Mouse (Mus musculus): ENCODE measurements around the gene Dll4. TPM values are rescaled to one million over a fixed set of nuclear protein-coding genes. Genes with fewer than 3 reads are reported as not detected.

Dll4 gene
- polyA plus RNA-seq, 1 experiment: not detected

GRCm38 (mm10) chr2:119304391-119304790 is 21.2 kb upstream of the Dll4 start:
- Histone ChIP-seq H3K36me3 (replicated peaks; ENCODE audit: low read length) (peaks cover 11% of the 10 kb centered on the region), H3K27me3 (replicated peaks) (peaks cover 41% of the 10 kb centered on the region), H3K9me3 (no peaks in the 10 kb centered on the region), H3K4me1 (peaks cover 35% of the 10 kb centered on the region), H3K4me3 (replicated peaks) (no peak overlapping the region)
- TF ChIP-seq FLI1 (IDR thresholded peaks at IDR 0.05; ENCODE audit: low read length) (no peak), GATA1 (IDR thresholded peaks at IDR 0.05; ENCODE audit: borderline replicate concordance, low read length) (no peak)

GRCm38 (mm10) chr2:119304798-119305208 is 20.8 kb upstream of the Dll4 start:
- H3K36me3 ChIP-seq (replicated peaks; ENCODE audit: low read length): peaks cover 7% of the 10 kb centered on the region
- no peaks in the 10 kb centered on the region for H3K9me3 ChIP-seq
- H3K4me3 ChIP-seq (replicated peaks): no peak overlapping the region
- H3K27me3 ChIP-seq (replicated peaks): peaks cover 45% of the 10 kb centered on the region
- TF ChIP-seq GATA1 (IDR thresholded peaks at IDR 0.05; ENCODE audit: borderline replicate concordance, low read length): no peak
- no peak for TF ChIP-seq FLI1 (IDR thresholded peaks at IDR 0.05; ENCODE audit: low read length)
- H3K4me1 ChIP-seq: peaks cover 31% of the 10 kb centered on the region

- H3K27me3 ChIP-seq (replicated peaks): peaks cover 69% of the 10 kb centered on the region
- no peak overlapping the region for H3K4me3 ChIP-seq (replicated peaks)
- H3K9me3 ChIP-seq: peaks cover 6% of the 10 kb centered on the region
- no peaks in the 10 kb centered on the region for H3K36me3 ChIP-seq (replicated peaks; ENCODE audit: low read length)
- TF ChIP-seq GATA1 (IDR thresholded peaks at IDR 0.05; ENCODE audit: borderline replicate concordance, low read length): no peak
- TF ChIP-seq FLI1 (IDR thresholded peaks at IDR 0.05; ENCODE audit: low read length): no peak
- H3K4me1 ChIP-seq: peaks cover 15% of the 10 kb centered on the region
Measured at GRCm38 (mm10) chr2:119311544-119311943, 14.0 kb upstream of the Dll4 start.

GRCm38 (mm10) chr2:119312380-119312958 is 13.1 kb upstream of the Dll4 start:
- H3K4me1 ChIP-seq: peaks cover 15% of the 10 kb centered on the region
- H3K36me3 ChIP-seq (replicated peaks; ENCODE audit: low read length): no peaks in the 10 kb centered on the region
- no peak overlapping the region for H3K4me3 ChIP-seq (replicated peaks)
- no peak for TF ChIP-seq GATA1 (IDR thresholded peaks at IDR 0.05; ENCODE audit: borderline replicate concordance, low read length)
- TF ChIP-seq FLI1 (IDR thresholded peaks at IDR 0.05; ENCODE audit: low read length): no peak
- peaks cover 6% of the 10 kb centered on the region for H3K9me3 ChIP-seq
- peaks cover 71% of the 10 kb centered on the region for H3K27me3 ChIP-seq (replicated peaks)

- no peaks in the 10 kb centered on the region for H3K36me3 ChIP-seq (replicated peaks; ENCODE audit: low read length)
- peaks cover 6% of the 10 kb centered on the region for H3K9me3 ChIP-seq
- peak overlapping the region; percentile 51 for H3K4me3 ChIP-seq (replicated peaks)
- H3K4me1 ChIP-seq: peaks cover 23% of the 10 kb centered on the region
- H3K27me3 ChIP-seq (replicated peaks): peaks cover 78% of the 10 kb centered on the region
- TF ChIP-seq GATA1 (IDR thresholded peaks at IDR 0.05; ENCODE audit: borderline replicate concordance, low read length) (no peak), FLI1 (IDR thresholded peaks at IDR 0.05; ENCODE audit: low read length) (no peak)
Measured at GRCm38 (mm10) chr2:119313780-119314479, 11.7 kb upstream of the Dll4 start.

- no peak for TF ChIP-seq GATA1 (IDR thresholded peaks at IDR 0.05; ENCODE audit: borderline replicate concordance, low read length)
- no peak for TF ChIP-seq FLI1 (IDR thresholded peaks at IDR 0.05; ENCODE audit: low read length)
- peaks cover 75% of the 10 kb centered on the region for H3K27me3 ChIP-seq (replicated peaks)
- peaks cover 23% of the 10 kb centered on the region for H3K4me1 ChIP-seq
- peaks cover 6% of the 10 kb centered on the region for H3K9me3 ChIP-seq
- no peaks in the 10 kb centered on the region for H3K36me3 ChIP-seq (replicated peaks; ENCODE audit: low read length)
- H3K4me3 ChIP-seq (replicated peaks): no peak overlapping the region
Measured at GRCm38 (mm10) chr2:119314742-119315310, 10.8 kb upstream of the Dll4 start.

GRCm38 (mm10) chr2:119318043-119318710 is 7.4 kb upstream of the Dll4 start:
- H3K4me3 ChIP-seq (replicated peaks): no peak overlapping the region
- H3K4me1 ChIP-seq: peaks cover 45% of the 10 kb centered on the region
- H3K36me3 ChIP-seq (replicated peaks; ENCODE audit: low read length): no peaks in the 10 kb centered on the region
- TF ChIP-seq FLI1 (IDR thresholded peaks at IDR 0.05; ENCODE audit: low read length) (no peak), GATA1 (IDR thresholded peaks at IDR 0.05; ENCODE audit: borderline replicate concordance, low read length) (no peak)
- H3K27me3 ChIP-seq (replicated peaks): peaks cover 76% of the 10 kb centered on the region
- H3K9me3 ChIP-seq: peaks cover 22% of the 10 kb centered on the region

GRCm38 (mm10) chr2:119320571-119320970 is 5.0 kb upstream of the Dll4 start:
- H3K27me3 ChIP-seq (replicated peaks): peaks cover 77% of the 10 kb centered on the region
- H3K4me1 ChIP-seq: peaks cover 49% of the 10 kb centered on the region
- TF ChIP-seq FLI1 (IDR thresholded peaks at IDR 0.05; ENCODE audit: low read length) (no peak), GATA1 (IDR thresholded peaks at IDR 0.05; ENCODE audit: borderline replicate concordance, low read length) (no peak)
- no peaks in the 10 kb centered on the region for H3K36me3 ChIP-seq (replicated peaks; ENCODE audit: low read length)
- peak overlapping the region; percentile 28 for H3K4me3 ChIP-seq (replicated peaks)
- peaks cover 22% of the 10 kb centered on the region for H3K9me3 ChIP-seq

GRCm38 (mm10) chr2:119321771-119322586 is 3.6 kb upstream of the Dll4 start:
- TF ChIP-seq GATA1 (IDR thresholded peaks at IDR 0.05; ENCODE audit: borderline replicate concordance, low read length): no peak
- TF ChIP-seq FLI1 (IDR thresholded peaks at IDR 0.05; ENCODE audit: low read length): no peak
- Histone ChIP-seq H3K27me3 (replicated peaks) (peaks cover 82% of the 10 kb centered on the region), H3K36me3 (replicated peaks; ENCODE audit: low read length) (no peaks in the 10 kb centered on the region), H3K4me3 (replicated peaks) (peak overlapping the region; percentile 67), H3K9me3 (peaks cover 16% of the 10 kb centered on the region), H3K4me1 (peaks cover 63% of the 10 kb centered on the region)
